Mouse (Mus musculus) limb, embryonic 14.5 days (tissue): ENCODE measurements around the gene Mindy4. TPM values are rescaled to one million over a fixed set of nuclear protein-coding genes. Genes with fewer than 3 reads are reported as not detected.

Source experiments
- ATAC-seq: fragments of 200-750 bp; cut with Nextera tagmentation; 2 replicates; pipeline ENCODE4 v1.8.0; 2017; ENCODE audit warnings: low read depth, moderate number of reproducible peaks, moderate TSS enrichment; ENCODE audit not compliant: low FRiP score
- DNase-seq: peaks from one replicate; pipeline ENCODE4 v3.0.0-alpha.2; 2015; ENCODE audit warnings: low spot score
- H3K27ac ChIP-seq: fragments of 300-500 bp; sonication (generic); replicated peaks from 2 replicates; pipeline ENCODE4 v1.5.1; 2014; ENCODE audit warnings: low read depth, mild to moderate bottlenecking, low read length, moderate library complexity, mixed read lengths
- H3K27me3 ChIP-seq: fragments of 300-500 bp; sonication (generic); 2 replicates; pipeline ENCODE4 v1.6.1; 2014; ENCODE audit warnings: low read length, mixed read lengths; ENCODE audit not compliant: control insufficient read depth, insufficient read depth
- H3K36me3 ChIP-seq: fragments of 300-500 bp; sonication (generic); 2 replicates; pipeline ENCODE4 v1.6.1; 2014; ENCODE audit warnings: mild to moderate bottlenecking, low read length, moderate library complexity, mixed read lengths; ENCODE audit not compliant: control insufficient read depth, insufficient read depth
- H3K4me1 ChIP-seq: fragments of 300-500 bp; sonication (generic); 2 replicates; pipeline ENCODE4 v1.6.1; 2014; ENCODE audit warnings: antibody characterized with exemption, low read length, mixed read lengths; ENCODE audit not compliant: control insufficient read depth, insufficient read depth
- H3K4me2 ChIP-seq: fragments of 300-500 bp; sonication (generic); replicated peaks from 2 replicates; pipeline ENCODE4 v1.6.1; 2014; ENCODE audit warnings: low read depth, mild to moderate bottlenecking, low read length, moderate library complexity; ENCODE audit not compliant: severe bottlenecking
- H3K4me3 ChIP-seq: fragments of 300-500 bp; sonication (generic); replicated peaks from 2 replicates; pipeline ENCODE4 v1.5.1; 2014; ENCODE audit warnings: low read length
- H3K9ac ChIP-seq: fragments of 300-500 bp; sonication (generic); 2 replicates; pipeline ENCODE4 v1.6.1; 2014; ENCODE audit warnings: mild to moderate bottlenecking, low read depth, low read length, moderate library complexity; ENCODE audit not compliant: severe bottlenecking
- H3K9me3 ChIP-seq: fragments of 300-500 bp; sonication (generic); 2 replicates; pipeline ENCODE4 v1.6.1; 2016; ENCODE audit warnings: low read length; ENCODE audit not compliant: control insufficient read depth
- POLR2A ChIP-seq: fragments of 200-500 bp; IDR thresholded peaks from 2 replicates; pipeline ENCODE4 v1.8.0; 2012; ENCODE audit warnings: inconsistent platforms, mild to moderate bottlenecking, moderate library complexity, borderline replicate concordance; ENCODE audit not compliant: insufficient read depth, insufficient read length; ENCODE audit errors: extremely low read depth
- WGBS: fragments of 180-500 bp; shearing (Covaris S2); extraction: QIAGEN DNeasy Blood & Tissue Kit; methylation state at CpG from one replicate; pipeline ENCODE4 v1.1.7; 2014; 5-methylcytosine and 5-hydroxymethylcytosine counted together
- polyA plus RNA-seq, 2 experiments: library from polyadenylated mRNA; depleted of rRNA in 1 of 2; stranded (reverse) in 1 of 2; unstranded in 1 of 2; fragments of >200 nt; fragmentation: Nextera tagmentation in 1 of 2; extraction: Ambion mirVana in 1 of 2; gene quantifications; 2 replicates each; pipeline versions ENCODE4 v1.2.1 to v1.2.3; 2012 to 2014

The Mindy4 gene
- polyA plus RNA-seq, 2 experiments, result 13.2 to 14.9 TPM

- ATAC-seq, result no peak
- H3K27me3 ChIP-seq, result no peaks in the 10 kb centered on the region
- H3K27ac ChIP-seq, result no peak overlapping the region
- no peak overlapping the region for H3K4me3 ChIP-seq
- H3K9ac ChIP-seq, result no peak overlapping the region
- H3K4me2 ChIP-seq, result no peak overlapping the region
- H3K9me3 ChIP-seq, result no peaks in the 10 kb centered on the region
- WGBS, result 46% methylated on average over 1 of the region's 1 CpGs
- DNase-seq, result no peak
- TF ChIP-seq POLR2A, result no peak
- no peaks in the 10 kb centered on the region; the same call in 1 of the 2 replicates for H3K36me3 ChIP-seq
- H3K4me1 ChIP-seq, result no peaks in the 10 kb centered on the region
Observed at GRCm38 (mm10) chr6:55324785-55325184, 121.6 kb downstream of the Mindy4 start.

DNA sequence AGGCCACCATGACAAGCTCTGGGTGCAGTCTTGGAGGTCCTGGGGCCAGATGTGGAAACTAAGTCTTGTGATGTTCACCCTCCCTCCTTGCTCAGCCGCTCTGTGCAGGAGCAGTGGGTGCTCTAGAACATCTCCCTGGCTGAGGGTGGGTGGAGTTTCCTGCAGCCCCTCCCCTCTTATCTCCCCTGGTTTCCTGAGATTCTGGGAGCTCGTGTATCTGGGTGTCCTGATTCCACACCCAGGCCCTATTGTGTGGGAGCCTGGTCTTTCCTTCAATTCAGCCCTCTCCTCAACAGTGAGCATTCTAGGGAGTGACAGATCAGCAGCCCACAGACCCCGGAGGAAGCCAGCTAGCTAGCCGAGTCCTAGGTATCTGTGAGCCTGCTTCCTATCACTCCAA, 123.1 kb downstream of the Mindy4 start:
- no peak for ATAC-seq

DNA sequence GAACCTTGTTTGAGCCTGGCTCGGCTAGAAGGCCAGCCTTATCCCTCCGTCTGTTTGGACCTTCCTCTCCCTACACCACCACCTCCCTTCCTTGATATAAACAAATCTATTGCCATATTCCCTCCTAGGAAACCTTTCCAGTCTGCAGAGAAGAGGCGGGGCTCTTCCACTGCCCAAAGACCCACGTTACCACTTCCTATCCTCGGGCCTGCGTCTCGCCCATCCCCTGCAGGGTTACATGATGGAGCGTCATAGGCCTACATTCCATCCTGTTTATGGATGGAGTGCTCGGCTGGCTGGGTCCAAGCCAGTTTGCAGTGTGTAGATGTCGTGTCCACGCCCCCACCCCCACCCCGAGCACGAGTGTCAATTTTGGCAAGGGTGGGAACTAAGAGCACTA, 124.1 kb downstream of the Mindy4 start:
- no peak overlapping the region for H3K4me3 ChIP-seq
- no peaks in the 10 kb centered on the region for H3K9me3 ChIP-seq
- no peak for TF ChIP-seq POLR2A
- no peak overlapping the region for H3K9ac ChIP-seq
- H3K36me3 ChIP-seq, result no peaks in the 10 kb centered on the region
- no peak overlapping the region for H3K27ac ChIP-seq
- DNase-seq (no peak), ATAC-seq (no peak)
- no peak overlapping the region for H3K4me2 ChIP-seq
- peaks cover 14% of the 10 kb centered on the region for H3K4me1 ChIP-seq
- 71% methylated on average over 13 of the region's 13 CpGs for WGBS
- no peaks in the 10 kb centered on the region for H3K27me3 ChIP-seq

More for the DNA sequence above, 123.1 kb downstream of the Mindy4 start:
- no peak overlapping the region for H3K4me3 ChIP-seq
- WGBS, result 70% methylated on average over 4 of the region's 4 CpGs
- H3K36me3 ChIP-seq, result no peaks in the 10 kb centered on the region
- DNase-seq, result no peak
- no peak overlapping the region for H3K4me2 ChIP-seq
- no peak overlapping the region for H3K27ac ChIP-seq
- no peak for TF ChIP-seq POLR2A
- H3K9ac ChIP-seq, result no peak overlapping the region
- H3K27me3 ChIP-seq, result no peaks in the 10 kb centered on the region
- peaks cover 4% of the 10 kb centered on the region for H3K4me1 ChIP-seq
- no peaks in the 10 kb centered on the region for H3K9me3 ChIP-seq

DNA sequence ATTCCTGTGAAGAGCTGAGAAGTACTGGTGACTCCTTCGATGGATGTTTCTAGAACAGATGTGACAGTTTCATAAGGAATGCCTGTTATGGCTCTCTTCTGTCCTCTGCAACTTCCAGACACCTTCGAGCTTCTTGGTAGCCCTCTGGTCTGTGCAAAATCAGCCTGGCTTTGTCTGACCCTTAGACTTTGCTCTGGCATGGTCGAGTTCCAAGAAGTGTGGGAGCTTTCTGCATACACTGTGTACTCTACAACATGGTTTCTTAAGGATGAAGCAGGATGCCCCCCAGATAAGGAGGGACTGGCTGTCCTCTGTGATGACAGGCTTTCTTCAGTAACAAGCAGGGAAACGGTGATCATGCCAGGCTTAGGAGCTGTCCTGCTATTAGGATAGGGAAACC, 125.0 kb downstream of the Mindy4 start:
- no peaks in the 10 kb centered on the region for H3K36me3 ChIP-seq
- no peak overlapping the region for H3K27ac ChIP-seq
- H3K4me2 ChIP-seq, result no peak overlapping the region
- no peak overlapping the region for H3K4me3 ChIP-seq
- H3K9me3 ChIP-seq, result no peaks in the 10 kb centered on the region
- peaks cover 21% of the 10 kb centered on the region for H3K4me1 ChIP-seq
- no peak for DNase-seq
- no peak overlapping the region for H3K9ac ChIP-seq
- WGBS, result 66% methylated on average over 4 of the region's 4 CpGs
- H3K27me3 ChIP-seq, result no peaks in the 10 kb centered on the region
- no peak for ATAC-seq
- TF ChIP-seq POLR2A, result no peak

DNA sequence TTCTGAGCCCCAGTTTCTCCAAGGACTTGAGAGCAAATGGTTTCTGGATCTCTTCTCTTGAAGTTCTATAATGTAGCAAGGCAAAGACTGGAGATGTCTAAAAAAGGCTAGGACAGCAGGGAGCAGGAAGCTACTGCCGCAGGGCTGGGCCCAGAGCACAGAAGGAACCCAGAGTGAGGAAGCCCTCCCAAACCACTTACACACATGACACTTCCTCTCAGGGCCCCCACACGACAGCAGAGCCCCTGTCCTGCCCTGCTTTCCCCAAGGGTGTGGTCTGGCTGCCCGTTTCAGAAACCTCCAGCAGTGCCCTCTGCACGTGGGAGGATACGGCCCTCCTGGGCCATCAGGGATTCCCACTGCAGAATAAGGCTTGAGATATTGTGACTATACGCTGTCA, 128.1 kb downstream of the Mindy4 start:
- H3K4me2 ChIP-seq, result no peak overlapping the region
- no peaks in the 10 kb centered on the region for H3K36me3 ChIP-seq
- WGBS, result 51% methylated on average over 6 of the region's 6 CpGs
- H3K27ac ChIP-seq, result no peak overlapping the region
- H3K4me3 ChIP-seq, result no peak overlapping the region
- H3K27me3 ChIP-seq, result no peaks in the 10 kb centered on the region
- ATAC-seq (no peak), DNase-seq (no peak)
- TF ChIP-seq POLR2A, result no peak
- no peaks in the 10 kb centered on the region for H3K9me3 ChIP-seq
- H3K4me1 ChIP-seq, result peaks cover 40% of the 10 kb centered on the region
- H3K9ac ChIP-seq, result no peak overlapping the region
